Mouse (Mus musculus) midbrain, embryonic 16.5 days (tissue): Measurements from ENCODE around the gene Anks4b. TPM values are rescaled to one million over a fixed set of nuclear protein-coding genes. Genes with fewer than 3 reads are reported as not detected.

Experiments used
- ATAC-seq: fragments of 200-750 bp; cut with Nextera tagmentation; 2 replicates; pipeline ENCODE4 v1.8.0; 2017; ENCODE audit warnings: moderate TSS enrichment
- H3K27ac ChIP-seq: fragments of 300-500 bp; sonication (generic); 2 replicates; pipeline ENCODE4 v1.5.1; 2014; ENCODE audit warnings: mild to moderate bottlenecking, low read length, mixed read lengths
- H3K27me3 ChIP-seq: fragments of 300-500 bp; sonication (generic); 2 replicates; pipeline ENCODE4 v1.6.1; 2014; ENCODE audit warnings: low read depth, low read length, mixed read lengths; ENCODE audit not compliant: control insufficient read depth, insufficient read depth
- H3K36me3 ChIP-seq: fragments of 300-500 bp; sonication (generic); 2 replicates; pipeline ENCODE4 v1.6.1; 2014; ENCODE audit warnings: mild to moderate bottlenecking, low read length, moderate library complexity, mixed read lengths; ENCODE audit not compliant: control insufficient read depth, insufficient read depth
- H3K4me1 ChIP-seq: fragments of 300-500 bp; sonication (generic); 2 replicates; pipeline ENCODE4 v1.6.1; 2014; ENCODE audit warnings: mild to moderate bottlenecking, low read length, mixed read lengths; ENCODE audit not compliant: control insufficient read depth, insufficient read depth
- H3K4me2 ChIP-seq: fragments of 300-500 bp; sonication (generic); 2 replicates; pipeline ENCODE4 v1.6.1; 2014; ENCODE audit warnings: mild to moderate bottlenecking, low read length, mixed read lengths
- H3K4me3 ChIP-seq: fragments of 300-500 bp; sonication (generic); 2 replicates; pipeline ENCODE4 v1.5.1; 2014; ENCODE audit warnings: low read depth, mild to moderate bottlenecking, low read length, moderate library complexity, mixed read lengths
- H3K9ac ChIP-seq: fragments of 300-500 bp; sonication (generic); 2 replicates; pipeline ENCODE4 v1.6.1; 2014; ENCODE audit warnings: low read depth, low read length, mixed read lengths
- H3K9me3 ChIP-seq: fragments of 300-500 bp; sonication (generic); replicated peaks from 2 replicates; pipeline ENCODE4 v1.6.1; 2014; ENCODE audit warnings: mild to moderate bottlenecking, low read length, mixed read lengths; ENCODE audit not compliant: control insufficient read depth, poor library complexity, severe bottlenecking
- WGBS: fragments of 180-500 bp; shearing (Covaris S2); extraction: QIAGEN DNeasy Blood & Tissue Kit; methylation state at CpG from one replicate; pipeline ENCODE4 v1.1.7; 2014; 5-methylcytosine and 5-hydroxymethylcytosine counted together
- polyA plus RNA-seq: library from polyadenylated mRNA; unstranded; fragments of >200 nt; fragmentation: Nextera tagmentation; extraction: Ambion mirVana; gene quantifications from 2 replicates; pipeline ENCODE4 v1.2.1, GENCODE M21; 2015

Anks4b gene
- polyA plus RNA-seq, 1 experiment from 2014 or later = not detected

DNA sequence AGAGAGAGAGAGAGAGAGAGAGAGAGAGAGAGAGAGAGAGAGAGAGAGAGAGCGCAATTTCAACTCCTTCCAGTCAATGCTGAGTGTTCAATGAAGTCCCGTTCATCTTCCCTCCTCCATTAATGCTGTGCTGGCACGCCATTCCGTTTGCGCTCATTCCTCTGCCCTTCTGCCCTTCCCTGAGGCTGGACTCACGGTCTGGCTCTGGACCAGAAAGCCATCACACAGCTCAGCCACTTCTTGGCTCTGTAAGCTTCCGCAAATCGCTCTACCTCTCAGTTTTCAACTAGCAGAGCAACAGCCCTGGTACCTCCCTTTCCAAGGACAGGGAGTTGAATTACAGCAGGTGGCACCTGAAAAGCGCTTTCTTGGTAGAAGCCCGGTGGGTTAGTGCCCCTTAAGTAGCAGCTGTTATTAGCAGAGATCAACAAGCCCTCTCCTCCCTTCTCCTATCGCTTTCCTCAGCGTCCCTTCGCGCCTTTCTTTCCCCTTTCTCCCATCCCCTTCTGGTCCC, 27.6 kb downstream of the Anks4b start:
- H3K4me2 ChIP-seq = peak overlapping the region; percentile 63
- H3K36me3 ChIP-seq = no peaks in the 10 kb centered on the region
- ATAC-seq = no peak
- H3K4me1 ChIP-seq = peaks cover 9% of the 10 kb centered on the region
- 4% methylated on average over 13 of the region's 14 CpGs for WGBS
- H3K9me3 ChIP-seq = no peaks in the 10 kb centered on the region
- peak overlapping the region; percentile 36 for H3K4me3 ChIP-seq
- peak overlapping the region; percentile 40 for H3K9ac ChIP-seq
- no peak overlapping the region for H3K27ac ChIP-seq
- H3K27me3 ChIP-seq = peaks cover 21% of the 10 kb centered on the region

DNA sequence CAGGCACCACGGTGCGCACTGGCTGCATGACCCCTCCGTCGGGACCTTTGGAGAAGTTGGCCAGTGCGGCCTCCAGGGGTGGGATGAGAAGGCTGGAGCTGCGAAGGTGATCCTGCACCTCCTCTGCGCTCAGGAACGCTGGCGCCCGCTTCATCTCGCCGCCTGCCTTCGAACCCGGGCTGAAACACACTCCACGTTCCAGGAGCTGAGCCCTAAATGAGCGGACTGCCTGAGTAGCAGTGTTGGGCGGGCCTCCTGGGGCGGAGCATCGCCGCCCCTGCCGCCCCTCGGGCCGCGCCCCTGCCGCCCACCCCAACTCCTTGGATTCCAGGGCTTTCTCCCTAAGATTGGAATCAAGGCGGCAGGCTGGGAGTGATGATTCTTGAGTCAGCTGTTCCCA, 28.1 kb downstream of the Anks4b start, which contains the start of gene Crym:
TSS of gene Crym (minus strand) at position 341 of the 400 bp plus-strand sequence.
- no peak for ATAC-seq

DNA sequence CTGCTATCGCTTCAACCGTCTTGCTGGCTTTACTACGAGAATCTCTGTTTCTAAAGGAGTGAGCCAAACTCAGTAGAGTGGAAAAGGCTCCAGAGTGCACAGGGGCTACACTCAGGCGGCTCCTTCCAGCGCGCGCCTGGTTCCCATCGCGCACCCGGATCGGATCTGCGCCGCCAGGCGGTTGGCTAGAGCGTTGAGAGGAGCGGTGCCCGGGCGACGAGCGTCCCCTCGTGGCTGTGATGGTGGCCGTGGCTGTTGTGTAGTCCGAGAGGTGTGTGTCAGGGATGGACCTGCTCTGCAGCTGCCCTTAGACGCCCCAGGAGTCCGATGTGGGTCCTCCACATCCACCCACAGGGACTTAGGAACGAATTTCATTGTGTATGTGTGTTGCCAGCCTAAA, 30.1 kb downstream of the Anks4b start, which contains the start of gene Abca14:
TSS of gene Abca14 (plus strand) at position 173 of the 400 bp plus-strand sequence.
- H3K4me3 ChIP-seq = no peak within 1 kb of the TSS
- peaks cover 9% of the 10 kb centered on the region for H3K4me1 ChIP-seq
- ATAC-seq = peak; percentile 73
- 4% methylated on average over 26 of the region's 26 CpGs for WGBS
- peak within 1 kb of the TSS; percentile 43 for H3K4me2 ChIP-seq
- H3K36me3 ChIP-seq = no peaks in the 10 kb centered on the region
- no peak within 1 kb of the TSS for H3K27ac ChIP-seq
- H3K9me3 ChIP-seq = no peaks in the 10 kb centered on the region
- H3K27me3 ChIP-seq = peaks cover 21% of the 10 kb centered on the region
- H3K9ac ChIP-seq = no peak within 1 kb of the TSS

More for the DNA sequence above, 28.1 kb downstream of the Anks4b start, which contains the start of gene Crym:
- no peak within 1 kb of the TSS for H3K27ac ChIP-seq
- peaks cover 21% of the 10 kb centered on the region for H3K27me3 ChIP-seq
- no peaks in the 10 kb centered on the region for H3K9me3 ChIP-seq
- peaks cover 9% of the 10 kb centered on the region for H3K4me1 ChIP-seq
- H3K4me3 ChIP-seq = peak within 1 kb of the TSS; percentile 36
- peak within 1 kb of the TSS; percentile 40 for H3K9ac ChIP-seq
- H3K36me3 ChIP-seq = no peaks in the 10 kb centered on the region
- 3% methylated on average over 26 of the region's 26 CpGs for WGBS
- H3K4me2 ChIP-seq = peak within 1 kb of the TSS; percentile 63

DNA sequence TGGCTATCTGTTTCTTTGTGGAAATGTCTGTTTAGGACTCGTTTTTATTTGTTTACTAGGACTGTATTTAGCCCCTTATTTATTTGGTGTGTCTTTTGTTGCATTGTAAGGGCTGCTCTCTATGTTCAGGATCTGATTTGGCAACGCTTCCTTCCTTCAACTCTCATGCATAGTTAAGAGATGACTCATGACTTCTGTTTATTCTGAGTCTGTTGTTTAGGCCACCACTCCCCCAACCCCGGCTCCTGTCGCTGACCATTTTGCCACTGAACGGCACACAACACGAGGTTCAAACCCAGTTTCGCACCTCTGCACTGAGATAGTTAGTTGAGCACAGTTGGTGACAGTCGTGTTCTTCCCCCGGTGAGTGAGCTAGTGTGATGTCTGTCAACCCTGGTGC, 32.3 kb downstream of the Anks4b start:
- WGBS = 71% methylated on average over 9 of the region's 9 CpGs

DNA sequence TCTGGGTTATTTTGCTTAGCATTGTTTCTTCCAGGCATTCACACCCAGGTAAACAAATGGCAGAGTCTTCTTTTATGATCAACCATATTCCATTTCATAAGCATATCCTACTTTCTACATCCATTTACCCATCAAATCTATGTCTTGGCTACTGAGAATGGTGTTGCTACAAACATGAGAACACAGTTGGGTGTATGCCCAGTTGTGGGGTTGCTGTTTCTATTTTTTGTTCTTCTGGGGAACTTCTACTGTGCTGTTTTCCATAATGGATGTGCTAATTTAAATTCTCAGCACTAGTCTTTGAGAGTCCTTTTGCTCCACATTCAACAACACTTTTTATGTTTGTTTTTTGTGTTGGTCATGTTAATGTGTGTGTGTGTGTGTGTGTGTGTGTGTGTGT, 54.9 kb downstream of the Anks4b start:
- Histone ChIP-seq H3K27ac (no peak overlapping the region), H3K9me3 (no peaks in the 10 kb centered on the region), H3K36me3 (no peaks in the 10 kb centered on the region), H3K9ac (no peak overlapping the region), H3K4me3 (no peak overlapping the region), H3K4me2 (no peak overlapping the region), H3K4me1 (no peaks in the 10 kb centered on the region), H3K27me3 (no peaks in the 10 kb centered on the region)
- ATAC-seq = no peak

More for the DNA sequence above, 32.3 kb downstream of the Anks4b start:
- Histone ChIP-seq H3K27ac (no peak overlapping the region), H3K9me3 (no peaks in the 10 kb centered on the region), H3K4me1 (peaks cover 6% of the 10 kb centered on the region), H3K27me3 (peaks cover 9% of the 10 kb centered on the region), H3K36me3 (no peaks in the 10 kb centered on the region), H3K9ac (no peak overlapping the region), H3K4me2 (no peak overlapping the region), H3K4me3 (no peak overlapping the region)
- ATAC-seq = no peak

Other genes starting within 250 kb of the Anks4b start
- 0.11 and 0.15 TPM in 2 replicates for gene Dnah3, start 78.6 kb upstream of the Anks4b start, polyA plus RNA-seq
- 12.9 and 31.7 TPM in 2 replicates for gene Tmem159, start 71.5 kb upstream of the Anks4b start, polyA plus RNA-seq
- gene Zp2, start 28.6 kb upstream of the Anks4b start, polyA plus RNA-seq = not detected in 2 replicates
- gene Crym, start 28.3 kb downstream of the Anks4b start, polyA plus RNA-seq = 19.0 and 32.3 TPM in 2 replicates
- not detected in 2 replicates for gene Abca14, start 30.1 kb downstream of the Anks4b start, polyA plus RNA-seq
- gene Abca15, start 154.8 kb downstream of the Anks4b start, polyA plus RNA-seq = not detected in 2 replicates
- not detected in 2 replicates for gene Abca16, start 235.8 kb downstream of the Anks4b start, polyA plus RNA-seq